Mouse (Mus musculus) C2C12 (cell line): Measurements from ENCODE around the gene Edn1.

Source experiments
- CEBPB ChIP-seq: IDR thresholded peaks from one replicate; pipeline ENCODE4 v1.6.1; 2011; ENCODE audit warnings: low read depth, mild to moderate bottlenecking, control low read depth, moderate library complexity
- CTCF ChIP-seq: IDR thresholded peaks from one replicate; pipeline ENCODE4 v1.5.1; 2011; ENCODE audit not compliant: control insufficient read depth, insufficient read depth, insufficient read length
- FOSL1 ChIP-seq: IDR thresholded peaks from one replicate; pipeline ENCODE4 v1.8.0; 2011; ENCODE audit warnings: mild to moderate bottlenecking, low read length; ENCODE audit not compliant: poor library complexity, insufficient read depth, severe bottlenecking
- MAX ChIP-seq: IDR thresholded peaks from one replicate; pipeline ENCODE4 v1.6.1; 2011; ENCODE audit warnings: mild to moderate bottlenecking, control low read depth
- MYOD1 ChIP-seq: IDR thresholded peaks from one replicate; pipeline ENCODE4 v1.6.1; 2011; ENCODE audit warnings: low read depth; ENCODE audit not compliant: control insufficient read depth, insufficient read length
- USF1 ChIP-seq: IDR thresholded peaks from one replicate; pipeline ENCODE4 v1.6.1; 2011; ENCODE audit warnings: low read depth, mild to moderate bottlenecking, control low read depth, moderate library complexity

- TF ChIP-seq CTCF: no peak
- no peak for TF ChIP-seq FOSL1
- TF ChIP-seq MYOD1: no peak
- no peak for TF ChIP-seq MAX
- no peak for TF ChIP-seq CEBPB
- TF ChIP-seq USF1: no peak
These were observed 24.4 kb upstream of the Edn1 start for GRCm38 (mm10) chr13:42276774-42277454.
